Mouse (Mus musculus) limb, embryonic 14.5 days (tissue): ENCODE data around the gene Olfr194. TPM values are rescaled to one million over a fixed set of nuclear protein-coding genes. Genes with fewer than 3 reads are reported as not detected.

Source experiments
- ATAC-seq: fragments of 200-750 bp; cut with Nextera tagmentation; 2 replicates; pipeline ENCODE4 v1.8.0; 2017; ENCODE audit warnings: low read depth, moderate number of reproducible peaks, moderate TSS enrichment; ENCODE audit not compliant: low FRiP score
- DNase-seq: peaks from one replicate; pipeline ENCODE4 v3.0.0-alpha.2; 2015; ENCODE audit warnings: low spot score
- H3K27ac ChIP-seq: fragments of 300-500 bp; sonication (generic); replicated peaks from 2 replicates; pipeline ENCODE4 v1.5.1; 2014; ENCODE audit warnings: low read depth, mild to moderate bottlenecking, low read length, moderate library complexity, mixed read lengths
- H3K27me3 ChIP-seq: fragments of 300-500 bp; sonication (generic); 2 replicates; pipeline ENCODE4 v1.6.1; 2014; ENCODE audit warnings: low read length, mixed read lengths; ENCODE audit not compliant: control insufficient read depth, insufficient read depth
- H3K36me3 ChIP-seq: fragments of 300-500 bp; sonication (generic); 2 replicates; pipeline ENCODE4 v1.6.1; 2014; ENCODE audit warnings: mild to moderate bottlenecking, low read length, moderate library complexity, mixed read lengths; ENCODE audit not compliant: control insufficient read depth, insufficient read depth
- H3K4me1 ChIP-seq: fragments of 300-500 bp; sonication (generic); 2 replicates; pipeline ENCODE4 v1.6.1; 2014; ENCODE audit warnings: antibody characterized with exemption, low read length, mixed read lengths; ENCODE audit not compliant: control insufficient read depth, insufficient read depth
- H3K4me2 ChIP-seq: fragments of 300-500 bp; sonication (generic); replicated peaks from 2 replicates; pipeline ENCODE4 v1.6.1; 2014; ENCODE audit warnings: low read depth, mild to moderate bottlenecking, low read length, moderate library complexity; ENCODE audit not compliant: severe bottlenecking
- H3K4me3 ChIP-seq: fragments of 300-500 bp; sonication (generic); replicated peaks from 2 replicates; pipeline ENCODE4 v1.5.1; 2014; ENCODE audit warnings: low read length
- H3K9ac ChIP-seq: fragments of 300-500 bp; sonication (generic); 2 replicates; pipeline ENCODE4 v1.6.1; 2014; ENCODE audit warnings: mild to moderate bottlenecking, low read depth, low read length, moderate library complexity; ENCODE audit not compliant: severe bottlenecking
- H3K9me3 ChIP-seq: fragments of 300-500 bp; sonication (generic); 2 replicates; pipeline ENCODE4 v1.6.1; 2016; ENCODE audit warnings: low read length; ENCODE audit not compliant: control insufficient read depth
- POLR2A ChIP-seq: fragments of 200-500 bp; IDR thresholded peaks from 2 replicates; pipeline ENCODE4 v1.8.0; 2012; ENCODE audit warnings: inconsistent platforms, mild to moderate bottlenecking, moderate library complexity, borderline replicate concordance; ENCODE audit not compliant: insufficient read depth, insufficient read length; ENCODE audit errors: extremely low read depth
- whole genome bisulfite sequencing: fragments of 180-500 bp; shearing (Covaris S2); extraction: QIAGEN DNeasy Blood & Tissue Kit; methylation state at CpG from one replicate; pipeline ENCODE4 v1.1.7; 2014; 5-methylcytosine and 5-hydroxymethylcytosine counted together
- polyA plus RNA-seq, 2 experiments: library from polyadenylated mRNA; depleted of rRNA in 1 of 2; stranded (reverse) in 1 of 2; unstranded in 1 of 2; fragments of >200 nt; fragmentation: Nextera tagmentation in 1 of 2; extraction: Ambion mirVana in 1 of 2; gene quantifications; 2 replicates each; pipeline versions ENCODE4 v1.2.1 to v1.2.3; 2012 to 2014

Gene Olfr194
- polyA plus RNA-seq, 2 experiments, result not detected

DNA sequence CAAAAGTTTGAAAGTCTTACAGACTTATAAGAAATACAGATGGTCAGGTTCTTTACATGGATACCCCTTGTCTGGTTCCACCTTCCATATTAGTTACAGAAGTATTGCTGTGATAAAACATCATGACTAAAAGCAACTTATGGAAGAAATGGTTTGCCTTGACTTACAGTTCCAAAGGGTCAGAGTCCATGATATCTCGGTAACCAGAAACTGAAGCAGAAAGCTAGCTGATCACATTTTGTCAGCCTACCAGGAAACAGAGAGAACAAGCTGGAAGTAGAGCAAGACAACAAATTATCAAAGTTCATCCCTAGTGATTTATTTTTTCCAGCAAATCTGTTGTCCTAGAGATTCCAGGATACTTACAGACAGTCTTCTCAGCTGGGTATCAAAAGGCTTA, 47.3 kb downstream of the Olfr194 start:
- Histone ChIP-seq H3K9me3 (no peaks in the 10 kb centered on the region), H3K36me3 (no peaks in the 10 kb centered on the region), H3K4me2 (no peak overlapping the region), H3K9ac (no peak overlapping the region), H3K4me3 (no peak overlapping the region), H3K27ac (no peak overlapping the region), H3K4me1 (no peaks in the 10 kb centered on the region), H3K27me3 (no peaks in the 10 kb centered on the region)
- 77% methylated on average over 1 of the region's 1 CpGs for WGBS
- ATAC-seq (no peak), DNase-seq (no peak)
- no peak for TF ChIP-seq POLR2A

DNA sequence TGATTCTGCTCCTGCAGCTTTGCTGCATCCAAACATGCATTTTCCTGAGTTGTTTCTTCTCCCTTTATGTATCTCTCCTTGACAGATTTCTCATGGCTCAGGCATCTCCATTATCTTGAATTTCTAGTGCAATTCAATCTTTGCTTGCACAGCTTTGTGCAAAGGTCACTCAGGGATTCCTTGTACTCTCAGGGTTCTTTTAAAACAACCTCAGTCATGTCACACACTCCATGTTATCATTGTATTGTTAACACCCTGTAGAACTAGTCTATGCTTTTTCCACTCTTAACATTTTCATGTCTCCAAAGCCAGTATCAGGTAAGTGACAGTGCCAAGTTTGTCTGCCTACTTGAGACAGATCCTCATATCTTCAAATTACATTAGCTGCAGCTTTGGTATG, 49.1 kb downstream of the Olfr194 start:
- H3K4me3 ChIP-seq, result no peak overlapping the region
- H3K4me2 ChIP-seq, result no peak overlapping the region
- no peaks in the 10 kb centered on the region for H3K27me3 ChIP-seq
- no peaks in the 10 kb centered on the region for H3K4me1 ChIP-seq
- no peaks in the 10 kb centered on the region for H3K36me3 ChIP-seq
- no peak for TF ChIP-seq POLR2A
- no peak for DNase-seq
- no peak for ATAC-seq
- no peak overlapping the region for H3K27ac ChIP-seq
- H3K9me3 ChIP-seq, result no peaks in the 10 kb centered on the region
- no peak overlapping the region for H3K9ac ChIP-seq

Other genes with a start within 250 kb of the Olfr194 start
- gene Olfr177, start 246.3 kb downstream of the Olfr194 start, polyA plus RNA-seq (2012; rRNA removed), result not detected in 2 replicates
- not detected in 2 replicates for gene Olfr177, start 246.3 kb downstream of the Olfr194 start, polyA plus RNA-seq (2014; fragmentation: Nextera tagmentation; extraction: Ambion mirVana)
- gene Olfr178, start 229.0 kb downstream of the Olfr194 start, polyA plus RNA-seq (2012; rRNA removed), result not detected in 2 replicates
- gene Olfr178, start 229.0 kb downstream of the Olfr194 start, polyA plus RNA-seq (2014; fragmentation: Nextera tagmentation; extraction: Ambion mirVana), result not detected in 2 replicates
- not detected in 2 replicates for gene Olfr181, start 192.3 kb downstream of the Olfr194 start, polyA plus RNA-seq (2012; rRNA removed)
- gene Olfr181, start 192.3 kb downstream of the Olfr194 start, polyA plus RNA-seq (2014; fragmentation: Nextera tagmentation; extraction: Ambion mirVana), result not detected in 2 replicates
- gene Olfr180, start 191.7 kb downstream of the Olfr194 start, polyA plus RNA-seq (2012; rRNA removed), result not detected in 2 replicates
- not detected in 2 replicates for gene Olfr180, start 191.7 kb downstream of the Olfr194 start, polyA plus RNA-seq (2014; fragmentation: Nextera tagmentation; extraction: Ambion mirVana)
- not detected in 2 replicates for gene Olfr183, start 125.7 kb downstream of the Olfr194 start, polyA plus RNA-seq (2012; rRNA removed)
- gene Olfr183, start 125.7 kb downstream of the Olfr194 start, polyA plus RNA-seq (2014; fragmentation: Nextera tagmentation; extraction: Ambion mirVana), result not detected in 2 replicates
- not detected in 2 replicates for gene Olfr186, start 90.8 kb downstream of the Olfr194 start, polyA plus RNA-seq (2012; rRNA removed)
- gene Olfr186, start 90.8 kb downstream of the Olfr194 start, polyA plus RNA-seq (2014; fragmentation: Nextera tagmentation; extraction: Ambion mirVana), result not detected in 2 replicates
- not detected in 2 replicates for gene Olfr187, start 81.3 kb downstream of the Olfr194 start, polyA plus RNA-seq (2012; rRNA removed)
- gene Olfr187, start 81.3 kb downstream of the Olfr194 start, polyA plus RNA-seq (2014; fragmentation: Nextera tagmentation; extraction: Ambion mirVana), result not detected in 2 replicates
- not detected in 2 replicates for gene Olfr190, start 43.1 kb downstream of the Olfr194 start, polyA plus RNA-seq (2012; rRNA removed)
- not detected in 2 replicates for gene Olfr190, start 43.1 kb downstream of the Olfr194 start, polyA plus RNA-seq (2014; fragmentation: Nextera tagmentation; extraction: Ambion mirVana)
- not detected in 2 replicates for gene Olfr191, start 31.2 kb downstream of the Olfr194 start, polyA plus RNA-seq (2012; rRNA removed)
- not detected in 2 replicates for gene Olfr191, start 31.2 kb downstream of the Olfr194 start, polyA plus RNA-seq (2014; fragmentation: Nextera tagmentation; extraction: Ambion mirVana)
- not detected in 2 replicates for gene Olfr193, start 9.2 kb downstream of the Olfr194 start, polyA plus RNA-seq (2012; rRNA removed)
- gene Olfr193, start 9.2 kb downstream of the Olfr194 start, polyA plus RNA-seq (2014; fragmentation: Nextera tagmentation; extraction: Ambion mirVana), result not detected in 2 replicates
- not detected in 2 replicates for gene Olfr195, start 26.0 kb upstream of the Olfr194 start, polyA plus RNA-seq (2012; rRNA removed)
- gene Olfr195, start 26.0 kb upstream of the Olfr194 start, polyA plus RNA-seq (2014; fragmentation: Nextera tagmentation; extraction: Ambion mirVana), result not detected in 2 replicates
- gene Olfr196, start 49.4 kb upstream of the Olfr194 start, polyA plus RNA-seq (2012; rRNA removed), result not detected in 2 replicates
- not detected in 2 replicates for gene Olfr196, start 49.4 kb upstream of the Olfr194 start, polyA plus RNA-seq (2014; fragmentation: Nextera tagmentation; extraction: Ambion mirVana)
- gene Olfr198, start 82.5 kb upstream of the Olfr194 start, polyA plus RNA-seq (2012; rRNA removed), result not detected in 2 replicates
- gene Olfr198, start 82.5 kb upstream of the Olfr194 start, polyA plus RNA-seq (2014; fragmentation: Nextera tagmentation; extraction: Ambion mirVana), result not detected in 2 replicates
- gene Olfr199, start 98.7 kb upstream of the Olfr194 start, polyA plus RNA-seq (2012; rRNA removed), result not detected in 2 replicates
- gene Olfr199, start 98.7 kb upstream of the Olfr194 start, polyA plus RNA-seq (2014; fragmentation: Nextera tagmentation; extraction: Ambion mirVana), result not detected in 2 replicates
- not detected in 2 replicates for gene Olfr201, start 151.6 kb upstream of the Olfr194 start, polyA plus RNA-seq (2012; rRNA removed)
- gene Olfr201, start 151.6 kb upstream of the Olfr194 start, polyA plus RNA-seq (2014; fragmentation: Nextera tagmentation; extraction: Ambion mirVana), result not detected in 2 replicates
- not detected in 2 replicates for gene Olfr202, start 165.7 kb upstream of the Olfr194 start, polyA plus RNA-seq (2012; rRNA removed)
- not detected in 2 replicates for gene Olfr202, start 165.7 kb upstream of the Olfr194 start, polyA plus RNA-seq (2014; fragmentation: Nextera tagmentation; extraction: Ambion mirVana)
- not detected in 2 replicates for gene Olfr203, start 177.8 kb upstream of the Olfr194 start, polyA plus RNA-seq (2012; rRNA removed)
- gene Olfr203, start 177.8 kb upstream of the Olfr194 start, polyA plus RNA-seq (2014; fragmentation: Nextera tagmentation; extraction: Ambion mirVana), result not detected in 2 replicates
- gene Olfr204, start 197.2 kb upstream of the Olfr194 start, polyA plus RNA-seq (2012; rRNA removed), result not detected in 2 replicates
- not detected in 2 replicates for gene Olfr204, start 197.2 kb upstream of the Olfr194 start, polyA plus RNA-seq (2014; fragmentation: Nextera tagmentation; extraction: Ambion mirVana)
- gene Olfr205, start 210.1 kb upstream of the Olfr194 start, polyA plus RNA-seq (2012; rRNA removed), result not detected in 2 replicates
- not detected in 2 replicates for gene Olfr205, start 210.1 kb upstream of the Olfr194 start, polyA plus RNA-seq (2014; fragmentation: Nextera tagmentation; extraction: Ambion mirVana)
- not detected in 2 replicates for gene Olfr206, start 228.2 kb upstream of the Olfr194 start, polyA plus RNA-seq (2012; rRNA removed)
- not detected in 2 replicates for gene Olfr206, start 228.2 kb upstream of the Olfr194 start, polyA plus RNA-seq (2014; fragmentation: Nextera tagmentation; extraction: Ambion mirVana)
- not detected in 2 replicates for gene Olfr209, start 242.9 kb upstream of the Olfr194 start, polyA plus RNA-seq (2012; rRNA removed)
- gene Olfr209, start 242.9 kb upstream of the Olfr194 start, polyA plus RNA-seq (2014; fragmentation: Nextera tagmentation; extraction: Ambion mirVana), result not detected in 2 replicates